Mouse (Mus musculus) lung, postnatal 0 days (tissue): ENCODE results near the gene Ptprn2.

Experiments
- CTCF ChIP-seq: IDR thresholded peaks from 2 replicates; pipeline ENCODE4 v1.5.1; 2016; ENCODE audit warnings: antibody characterized with exemption, mild to moderate bottlenecking
- EP300 ChIP-seq: IDR thresholded peaks from 2 replicates; pipeline ENCODE4 v1.6.1; 2016; ENCODE audit warnings: antibody characterized with exemption, mild to moderate bottlenecking, control low read depth

- no peak for TF ChIP-seq CTCF
- no peak for TF ChIP-seq EP300
These were observed 15.1 kb downstream of the Ptprn2 start for GRCm38 (mm10) chr12:116500652-116501051.
